Mouse (Mus musculus) heart, adult 18-20 months (tissue): ENCODE data around the gene B4galt3. TPM values are rescaled to one million over a fixed set of nuclear protein-coding genes. Genes with fewer than 3 reads are reported as not detected.
"Not testable (repeated sequence)": the region's sequence is repeated elsewhere in the genome, so short reads cannot be mapped to it uniquely, and the experiment has no call there.

Experiments
- DNase-seq, 2 experiments: peaks; one replicate each; pipeline ENCODE4 v3.0.0; 2021 to 2022; ENCODE audit warnings: mixed read lengths in 1 of 2
- total RNA-seq, 2 experiments: library from RNA; stranded (reverse); gene quantifications; 2 replicates each; pipeline ENCODE4 v1.2.3; 2021

B4galt3 gene
- total RNA-seq, 2 experiments from 2014 or later = 18.7 to 19.6 TPM

GRCm38 (mm10) chr1:171239992-171240744, 30.0 kb upstream of the B4galt3 start:
- peak; percentile 77 to 85 for DNase-seq

DNA sequence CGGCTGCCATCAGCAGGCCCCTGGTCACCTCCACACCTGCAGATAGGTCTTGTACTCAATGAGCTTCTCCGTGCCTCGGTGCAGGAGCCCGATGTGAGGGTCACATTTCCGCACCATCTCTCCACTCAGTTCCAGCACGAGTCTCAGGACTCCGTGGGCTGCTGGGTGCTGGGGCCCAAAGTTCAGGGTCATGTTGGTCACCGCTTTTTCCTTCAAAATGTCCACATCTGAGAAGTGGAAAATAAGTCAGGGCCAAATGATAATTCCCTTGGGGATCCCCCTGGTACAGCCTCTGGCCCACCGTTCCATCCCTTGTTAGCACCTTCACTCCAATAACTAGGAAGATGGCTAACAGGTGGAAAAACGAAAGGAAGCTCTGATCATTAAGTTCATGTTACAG, 29.2 kb upstream of the B4galt3 start:
- no peak for DNase-seq

- DNase-seq = not testable (repeated sequence)
Observed at GRCm38 (mm10) chr1:171241952-171242351, 28.2 kb upstream of the B4galt3 start.

DNA sequence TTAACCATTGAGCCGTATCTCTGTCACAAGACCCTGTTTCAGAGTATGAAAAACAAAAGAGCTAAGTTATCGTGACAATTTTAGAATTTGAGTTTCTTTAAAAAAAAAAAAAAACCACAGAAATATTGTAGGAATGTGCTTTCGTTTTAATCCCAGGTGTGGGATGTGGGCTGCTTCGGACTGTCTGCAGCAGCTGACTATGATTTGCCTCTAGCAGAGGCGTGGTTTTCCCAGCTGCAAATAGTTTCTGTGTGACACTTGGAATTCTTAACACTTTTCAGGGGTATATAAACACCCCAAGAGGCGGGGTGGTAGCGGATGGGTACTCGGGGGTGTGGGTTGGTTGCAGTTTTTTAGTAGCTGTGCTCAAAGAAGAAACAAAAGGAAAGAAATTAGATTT, 24.8 kb upstream of the B4galt3 start:
- no peak for DNase-seq

DNA sequence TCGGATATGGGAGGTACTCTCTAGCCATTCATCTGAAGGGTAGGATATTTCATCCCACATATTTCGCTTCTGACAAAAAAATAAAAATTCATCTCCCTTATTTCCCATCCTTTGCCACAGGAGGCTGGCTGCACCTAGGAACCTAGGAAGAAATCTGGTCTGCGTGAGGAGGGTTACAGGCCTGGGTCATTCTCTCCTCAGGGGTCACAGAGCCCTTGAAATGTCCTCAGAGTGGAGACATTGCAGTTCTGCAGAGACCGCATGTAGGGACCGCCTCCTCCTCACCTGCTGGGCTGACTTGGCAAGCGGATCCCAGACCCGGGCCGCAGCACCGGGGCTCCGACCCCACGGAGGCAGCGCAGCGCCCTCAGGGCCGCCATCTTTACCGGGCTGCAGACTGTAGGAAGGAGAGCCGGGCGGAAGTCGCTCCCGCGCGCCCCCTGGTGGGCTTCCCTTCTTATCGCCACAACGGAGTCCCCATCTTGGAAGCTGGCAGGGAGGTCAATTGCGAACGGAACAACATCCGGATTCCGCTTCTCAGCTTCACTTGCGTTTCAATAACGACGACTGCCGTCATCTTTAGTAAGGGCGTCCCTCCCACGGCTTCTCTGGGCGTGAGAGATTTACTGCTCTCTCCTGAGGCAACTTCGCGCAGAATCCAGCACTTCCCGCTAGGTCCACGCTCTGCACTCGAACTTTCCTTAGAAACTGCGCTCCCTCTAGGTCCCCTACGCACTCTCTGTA, 23.2 kb upstream of the B4galt3 start:
- peak; percentile 97 to 99 for DNase-seq

DNA sequence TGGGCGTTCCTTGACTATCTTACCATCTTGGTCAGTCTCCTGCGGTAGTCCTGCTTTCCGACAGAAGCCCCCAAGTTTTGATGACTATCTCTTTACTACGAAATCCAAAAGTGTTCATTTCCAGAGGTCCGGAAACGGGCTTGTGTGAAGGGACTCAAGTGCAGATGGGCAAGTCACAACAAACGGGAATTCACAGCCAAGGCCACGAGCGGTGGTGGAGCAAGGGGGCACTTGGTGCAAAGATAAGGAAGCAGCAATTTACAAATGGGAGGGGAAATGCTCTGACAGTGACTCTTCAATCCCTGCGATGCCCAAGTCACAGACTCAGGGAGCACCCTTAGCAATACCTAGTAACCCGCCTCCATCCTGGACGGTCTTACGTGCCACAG, 22.7 kb upstream of the B4galt3 start:
- DNase-seq = no peak

DNA sequence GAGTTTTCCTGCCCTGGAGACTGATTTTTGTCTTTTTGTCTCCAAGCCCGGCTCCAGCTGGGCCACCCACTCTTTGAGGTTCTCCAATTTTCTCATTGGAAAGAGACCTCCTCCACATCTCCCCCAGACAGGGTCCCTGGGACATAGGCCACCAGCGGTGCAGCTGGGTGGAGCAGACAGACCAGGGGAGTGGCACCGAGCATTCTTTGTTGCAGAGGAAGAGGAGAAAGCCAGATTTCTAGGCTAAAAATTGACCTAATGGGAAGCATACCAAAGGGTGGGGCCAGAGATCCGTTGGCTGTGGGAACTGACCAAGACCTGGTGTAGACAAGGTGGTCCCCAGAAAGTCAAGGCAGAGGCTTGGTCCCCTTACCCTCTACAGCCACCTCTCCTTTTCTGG, 22.2 kb upstream of the B4galt3 start:
- DNase-seq = peak; percentile 66 to 70

- peak in 1 of 2 experiments; percentile 64 for DNase-seq
Observed at GRCm38 (mm10) chr1:171248386-171249226, 21.5 kb upstream of the B4galt3 start.

GRCm38 (mm10) chr1:171249913-171250600, 20.1 kb upstream of the B4galt3 start, which contains the start of gene Adamts4:
Adamts4 (plus strand) TSS chr1:171250421.
- peak; percentile 77 to 78 for DNase-seq

- peak in 1 of 2 experiments; percentile 30 for DNase-seq
Observed at GRCm38 (mm10) chr1:171250680-171251593, 19.2 kb upstream of the B4galt3 start, which contains the start of gene Ndufs2. Ndufs2 (minus strand) TSS chr1:171251388.

DNA sequence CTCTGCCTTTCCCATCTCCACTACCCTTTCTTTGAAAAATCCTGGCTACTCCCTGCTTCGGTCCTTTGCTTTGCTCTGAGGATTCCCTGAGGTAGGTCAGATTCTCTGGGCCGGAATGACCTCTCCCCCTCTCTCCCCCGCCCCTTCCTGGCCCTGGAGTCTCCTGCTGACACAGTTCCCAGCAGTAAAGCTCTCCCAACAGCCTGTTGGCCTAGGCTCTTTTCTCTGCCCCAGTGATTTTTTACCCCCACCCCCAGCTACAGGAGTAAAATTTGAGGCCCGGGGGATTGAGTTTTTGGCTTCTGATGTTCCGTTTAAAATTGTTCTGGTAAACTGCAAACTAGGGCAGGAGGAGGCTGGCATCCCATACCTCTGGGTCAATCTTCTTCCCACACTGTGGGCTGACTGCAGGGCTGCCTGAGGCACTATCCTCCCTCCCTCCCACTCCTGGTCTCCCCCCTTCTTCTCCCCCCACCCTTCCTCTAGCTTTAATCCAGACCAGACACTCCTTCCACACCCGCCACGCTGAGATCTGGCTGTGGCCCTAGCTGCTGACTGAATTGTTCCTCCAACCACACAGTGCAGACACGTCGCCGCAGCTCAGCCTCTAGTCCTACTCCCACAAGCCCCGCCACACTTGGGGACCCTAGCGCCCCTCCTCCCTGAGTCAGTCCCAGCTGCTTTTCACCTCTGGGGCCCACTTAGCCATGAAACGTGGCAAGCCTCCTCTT, 18.4 kb upstream of the B4galt3 start:
- peak; percentile 66 to 73 for DNase-seq

DNA sequence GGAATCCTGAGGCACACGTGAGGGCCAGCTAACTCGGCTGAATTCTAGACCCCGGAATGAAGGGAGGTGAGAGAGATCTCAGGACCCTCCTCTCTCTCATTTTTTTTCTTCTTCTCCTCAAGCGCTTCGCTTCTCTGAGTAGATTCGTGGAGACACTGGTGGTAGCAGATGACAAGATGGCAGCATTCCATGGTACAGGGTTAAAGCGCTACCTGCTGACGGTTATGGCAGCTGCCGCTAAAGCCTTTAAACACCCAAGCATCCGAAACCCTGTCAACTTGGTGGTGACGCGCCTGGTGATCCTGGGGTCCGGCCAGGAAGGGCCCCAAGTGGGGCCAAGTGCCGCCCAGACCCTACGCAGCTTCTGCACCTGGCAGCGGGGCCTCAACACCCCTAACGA, 17.7 kb upstream of the B4galt3 start:
- no peak for DNase-seq

DNA sequence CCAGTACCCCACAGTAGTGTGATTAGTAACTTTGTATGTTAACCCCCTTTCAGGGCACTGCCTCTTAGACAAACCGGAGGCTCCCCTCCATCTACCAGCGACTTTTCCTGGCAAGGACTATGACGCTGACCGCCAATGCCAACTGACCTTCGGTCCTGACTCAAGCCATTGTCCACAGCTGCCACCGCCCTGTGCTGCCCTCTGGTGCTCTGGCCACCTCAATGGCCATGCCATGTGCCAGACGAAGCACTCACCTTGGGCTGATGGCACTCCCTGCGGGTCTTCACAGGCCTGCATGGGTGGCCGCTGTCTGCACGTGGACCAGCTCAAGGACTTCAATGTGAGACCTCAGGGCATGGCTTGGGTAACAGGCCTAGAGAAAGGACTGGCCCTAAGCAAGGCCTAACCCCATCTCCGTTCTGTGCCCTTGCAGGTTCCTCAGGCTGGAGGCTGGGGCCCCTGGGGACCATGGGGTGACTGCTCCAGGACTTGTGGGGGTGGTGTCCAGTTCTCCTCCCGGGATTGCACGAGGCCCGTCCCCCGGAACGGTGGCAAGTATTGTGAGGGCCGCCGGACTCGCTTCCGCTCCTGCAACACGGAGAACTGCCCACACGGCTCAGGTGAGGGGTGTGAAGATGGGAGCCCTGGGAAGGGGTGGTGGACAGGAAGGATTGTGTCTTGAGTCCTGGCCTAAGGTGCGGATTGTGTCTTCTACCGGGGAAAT, 13.9 kb upstream of the B4galt3 start:
- DNase-seq = no peak

- DNase-seq = peak; percentile 70 to 83
Observed at GRCm38 (mm10) chr1:171256937-171257548, 13.1 kb upstream of the B4galt3 start.

DNA sequence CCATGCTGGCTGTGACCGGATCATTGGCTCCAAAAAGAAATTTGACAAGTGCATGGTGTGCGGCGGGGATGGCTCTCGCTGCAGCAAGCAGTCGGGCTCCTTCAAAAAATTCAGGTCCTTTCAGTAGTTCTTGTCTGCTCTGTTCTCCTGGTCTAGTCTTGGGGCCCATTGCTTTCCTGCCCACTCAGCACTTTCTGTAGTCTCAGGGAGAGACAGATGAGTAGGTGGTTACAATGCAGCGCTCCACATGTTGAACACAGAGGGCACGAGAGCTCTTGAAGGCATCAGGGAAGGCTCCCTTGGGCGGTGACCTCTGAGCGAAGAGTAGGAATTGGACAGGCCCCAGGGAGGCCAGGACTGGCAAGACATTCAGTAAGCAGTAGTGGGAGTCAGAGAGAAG, 12.3 kb upstream of the B4galt3 start:
- no peak for DNase-seq

- no peak for DNase-seq
Observed at GRCm38 (mm10) chr1:171258921-171259320, 11.2 kb upstream of the B4galt3 start.

DNA sequence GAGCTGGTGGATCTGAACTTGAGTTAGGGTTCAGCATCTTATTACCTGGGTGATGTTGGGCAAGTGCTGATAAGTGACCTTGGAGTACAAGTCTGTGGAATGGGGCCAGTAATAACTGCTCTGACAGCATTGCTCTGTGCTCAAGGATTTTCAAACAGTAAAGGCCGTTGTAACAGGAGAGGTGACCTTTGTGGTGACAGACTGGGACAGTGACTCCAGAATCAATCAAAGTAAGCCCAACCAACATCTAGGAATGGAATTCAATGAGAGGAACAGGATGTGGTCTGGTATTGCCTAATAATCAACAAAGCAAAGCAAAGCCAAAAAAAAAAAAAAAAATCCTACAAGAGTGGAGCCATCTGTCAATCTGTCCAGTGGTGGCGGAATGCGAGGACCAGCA, 9.8 kb upstream of the B4galt3 start:
- DNase-seq = no peak

- peak; percentile 88 to 91 for DNase-seq
Observed at GRCm38 (mm10) chr1:171262594-171263130, 7.5 kb upstream of the B4galt3 start.
